Mouse (Mus musculus) olfactory bulb, adult 2 months (tissue): Measurements from ENCODE around the gene Adh7. TPM values are rescaled to one million over a fixed set of nuclear protein-coding genes. Genes with fewer than 3 reads are reported as not detected.

Experiments
- H3K27ac ChIP-seq: fragments of 200-500 bp; 2 replicates; pipeline ENCODE4 v1.5.1; 2012; ENCODE audit warnings: low read depth, low read length; ENCODE audit not compliant: insufficient read depth
- H3K4me1 ChIP-seq: fragments of 200-500 bp; 2 replicates; pipeline ENCODE4 v1.6.1; 2012; ENCODE audit warnings: low read length; ENCODE audit not compliant: control insufficient read depth, insufficient read depth
- H3K4me3 ChIP-seq: fragments of 200-500 bp; 2 replicates; pipeline ENCODE4 v1.5.1; 2012; ENCODE audit warnings: mild to moderate bottlenecking, low read depth, low read length, moderate library complexity; ENCODE audit not compliant: insufficient read depth
- CTCF ChIP-seq: fragments of 200-500 bp; IDR thresholded peaks from 2 replicates; pipeline ENCODE4 v1.5.1; 2012; ENCODE audit warnings: low read depth, mild to moderate bottlenecking, low read length, moderate library complexity; ENCODE audit not compliant: insufficient read depth
- POLR2A ChIP-seq: fragments of 200-500 bp; IDR thresholded peaks from 2 replicates; pipeline ENCODE4 v1.6.1; 2012; ENCODE audit warnings: mild to moderate bottlenecking, low read depth, low read length, moderate library complexity; ENCODE audit not compliant: insufficient read depth
- WGBS: fragments of 180-500 bp; shearing (Covaris S2); methylation state at CpG from one replicate; pipeline ENCODE4 v1.1.7; 2018; 5-methylcytosine and 5-hydroxymethylcytosine counted together
- polyA plus RNA-seq: library from polyadenylated mRNA; stranded (reverse); fragments of >200 nt; gene quantifications from 2 replicates; pipeline ENCODE4 v1.2.4, GENCODE M21; 2012; ENCODE audit warnings: low replicate concordance; ENCODE audit not compliant: missing spikeins, insufficient read depth, insufficient read length

Adh7 gene
- polyA plus RNA-seq, 1 experiment = not detected

DNA sequence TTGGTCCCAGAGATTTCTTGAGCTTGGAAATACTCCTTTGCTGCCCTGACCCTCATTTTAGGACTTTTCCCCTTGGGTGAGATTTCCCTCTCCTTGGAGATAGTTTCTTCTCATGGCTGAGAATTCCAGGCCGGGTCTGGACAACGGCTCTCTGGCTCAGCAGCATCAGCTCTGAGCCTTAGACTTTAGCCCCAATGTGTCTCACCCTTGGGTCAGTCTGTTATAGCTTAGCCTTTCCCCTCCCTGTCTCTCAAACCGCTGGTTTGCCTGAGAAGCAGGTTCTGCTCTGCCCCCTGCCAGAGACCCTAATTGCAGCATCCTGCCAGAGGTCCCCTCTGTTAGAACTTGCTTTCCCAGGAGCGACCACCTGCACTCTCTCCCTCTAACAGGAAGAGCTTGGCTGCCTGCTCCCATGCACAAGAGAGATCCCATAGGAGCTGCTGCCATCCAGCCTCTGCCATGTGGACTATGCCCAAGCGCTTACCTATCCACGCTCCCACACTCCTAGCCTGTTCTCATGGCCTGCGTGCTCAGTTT is 26.8 kb downstream of the Adh7 start:
- Histone ChIP-seq H3K4me1 (no peaks in the 10 kb centered on the region), H3K27ac (no peak overlapping the region), H3K4me3 (no peak overlapping the region)
- WGBS = 89% methylated on average over 7 of the region's 7 CpGs
- TF ChIP-seq CTCF = no peak
- no peak for TF ChIP-seq POLR2A

DNA sequence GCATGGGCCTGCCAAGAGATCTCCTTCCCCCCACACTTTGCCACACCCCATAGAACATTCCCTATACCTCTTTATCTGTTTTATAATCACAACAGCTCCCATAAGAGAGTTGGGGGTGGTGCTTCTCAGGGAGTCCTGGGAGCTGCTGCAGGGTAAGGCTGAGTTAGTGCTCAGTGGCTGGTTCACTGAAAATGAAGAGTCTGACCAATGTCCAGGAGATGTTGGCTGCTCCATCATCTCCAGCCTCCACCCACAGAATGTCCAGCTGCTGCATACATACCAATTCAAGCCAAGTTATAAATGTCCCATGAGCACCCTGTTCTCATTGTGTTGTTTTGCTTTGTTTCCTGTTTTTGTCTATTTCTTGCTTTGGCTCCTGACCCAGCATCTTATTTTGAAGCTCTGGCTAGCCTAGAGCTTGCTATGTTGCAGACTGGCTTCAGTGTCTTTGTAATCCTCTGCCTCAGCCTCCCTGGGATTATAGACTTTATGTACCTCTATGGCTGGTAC is 29.0 kb downstream of the Adh7 start:
- no peaks in the 10 kb centered on the region for H3K4me1 ChIP-seq
- TF ChIP-seq POLR2A (no peak), CTCF (no peak)
- no peak overlapping the region for H3K4me3 ChIP-seq
- no peak overlapping the region for H3K27ac ChIP-seq

DNA sequence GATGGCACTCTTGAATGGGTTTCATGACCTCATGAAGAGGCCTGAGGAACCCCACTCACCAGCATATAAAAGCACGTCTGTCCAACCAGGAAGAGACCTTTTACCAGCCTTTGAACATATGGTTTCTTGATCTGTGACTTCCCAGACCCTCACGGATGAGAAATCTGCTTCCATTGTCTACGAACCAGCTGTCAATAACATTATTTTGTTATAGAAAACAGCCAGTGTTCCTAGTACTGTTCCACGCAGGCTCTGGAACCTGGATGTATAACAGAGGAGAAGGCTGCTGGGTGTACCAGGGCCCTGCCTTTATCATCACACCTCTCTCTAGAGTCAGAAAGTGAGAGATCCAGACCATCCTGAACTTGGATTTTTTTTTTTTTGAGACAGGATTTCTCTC is 29.7 kb downstream of the Adh7 start:
- Histone ChIP-seq H3K4me3 (no peak overlapping the region), H3K27ac (no peak overlapping the region), H3K4me1 (no peaks in the 10 kb centered on the region)
- 95% methylated on average over 4 of the region's 4 CpGs for WGBS
- TF ChIP-seq CTCF (no peak), POLR2A (no peak)

DNA sequence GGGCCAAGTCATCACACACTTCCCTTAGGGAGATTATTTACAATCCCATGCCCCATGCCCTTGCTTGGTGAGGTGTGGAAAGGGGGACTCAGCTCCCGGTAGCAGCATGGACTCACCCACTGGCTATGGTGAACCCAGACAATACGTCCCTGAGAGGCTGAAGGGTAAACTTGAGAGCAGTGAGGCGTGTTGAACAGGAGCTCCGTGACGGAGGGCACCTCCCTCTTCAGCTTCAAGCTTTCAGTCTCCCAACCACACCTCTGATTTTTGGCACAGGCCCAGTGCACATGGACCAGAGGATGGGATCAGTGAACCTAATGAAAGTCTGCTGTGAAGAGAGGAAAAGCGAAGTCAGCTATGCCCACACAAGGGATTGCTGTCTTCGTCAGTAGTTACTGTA is 30.5 kb downstream of the Adh7 start:
- TF ChIP-seq CTCF (no peak), POLR2A (no peak)
- no peaks in the 10 kb centered on the region for H3K4me1 ChIP-seq
- H3K4me3 ChIP-seq = no peak overlapping the region
- WGBS = 74% methylated on average over 7 of the region's 7 CpGs
- no peak overlapping the region for H3K27ac ChIP-seq

DNA sequence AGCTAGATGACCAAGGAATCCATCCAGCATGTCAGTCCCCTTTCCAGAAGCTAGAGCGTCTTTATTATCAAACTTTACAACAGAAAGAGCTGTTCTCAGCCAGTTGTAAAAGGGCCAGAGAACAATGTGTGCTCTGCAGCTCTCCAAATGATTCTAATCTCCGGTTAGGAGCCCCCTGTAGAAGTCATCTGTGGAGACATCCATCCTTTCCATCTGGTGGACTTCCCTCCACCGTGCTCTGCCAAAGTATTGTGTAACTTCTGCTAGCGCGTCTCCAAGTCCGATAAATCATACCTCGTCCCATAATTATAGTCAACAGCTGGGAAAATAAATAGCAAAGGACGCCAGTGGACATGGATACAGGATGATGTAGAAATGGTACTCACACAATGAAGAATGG is 31.2 kb downstream of the Adh7 start:
- Histone ChIP-seq H3K4me3 (no peak overlapping the region), H3K4me1 (no peaks in the 10 kb centered on the region), H3K27ac (no peak overlapping the region)
- TF ChIP-seq CTCF (no peak), POLR2A (no peak)
- 91% methylated on average over 8 of the region's 8 CpGs for WGBS

DNA sequence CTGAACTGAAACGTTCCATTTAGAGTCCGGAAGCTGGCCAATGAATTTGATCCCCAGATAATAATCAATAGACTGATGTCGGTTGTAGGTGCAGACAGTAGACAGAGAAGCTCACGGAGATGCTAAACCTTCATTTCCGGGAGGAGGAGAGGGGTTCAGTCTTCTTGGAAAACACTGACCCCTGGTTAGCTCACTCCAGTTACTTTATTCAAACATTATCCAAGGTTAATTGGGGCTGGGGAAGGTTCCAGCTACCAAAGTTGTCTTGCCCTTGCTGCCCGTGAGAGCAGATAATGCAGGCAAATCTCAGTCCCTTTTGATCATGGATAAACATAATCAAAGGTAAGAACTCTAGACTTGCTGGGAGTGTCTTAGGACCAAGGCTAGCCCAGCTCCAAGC is 33.6 kb downstream of the Adh7 start:
- no peak overlapping the region for H3K27ac ChIP-seq
- WGBS = 83% methylated on average over 6 of the region's 6 CpGs
- no peak overlapping the region for H3K4me3 ChIP-seq
- TF ChIP-seq POLR2A (no peak), CTCF (no peak)
- H3K4me1 ChIP-seq = no peaks in the 10 kb centered on the region

DNA sequence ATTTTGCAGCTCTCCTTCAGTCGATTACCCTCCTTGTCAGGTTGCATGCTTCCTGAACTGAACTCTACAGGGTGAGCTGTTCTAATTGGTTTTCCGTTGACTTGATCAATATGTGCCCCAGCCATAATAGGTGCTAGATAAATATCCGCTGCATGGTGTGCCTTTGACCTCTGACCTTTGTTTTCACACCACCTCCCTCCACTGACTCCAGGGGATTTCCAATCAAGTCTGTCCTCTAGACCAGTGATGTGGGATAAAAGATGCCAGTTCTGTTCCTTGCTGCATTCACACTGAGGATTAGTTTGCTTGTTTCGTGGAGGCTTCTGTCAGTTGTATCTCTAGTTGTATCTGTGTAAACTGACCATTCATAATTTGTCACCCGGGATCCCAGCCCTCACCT is 36.6 kb downstream of the Adh7 start:
- no peak for TF ChIP-seq POLR2A
- TF ChIP-seq CTCF = no peak
- Histone ChIP-seq H3K4me3 (no peak overlapping the region), H3K27ac (no peak overlapping the region), H3K4me1 (no peaks in the 10 kb centered on the region)
- WGBS = 53% methylated on average over 5 of the region's 5 CpGs

DNA sequence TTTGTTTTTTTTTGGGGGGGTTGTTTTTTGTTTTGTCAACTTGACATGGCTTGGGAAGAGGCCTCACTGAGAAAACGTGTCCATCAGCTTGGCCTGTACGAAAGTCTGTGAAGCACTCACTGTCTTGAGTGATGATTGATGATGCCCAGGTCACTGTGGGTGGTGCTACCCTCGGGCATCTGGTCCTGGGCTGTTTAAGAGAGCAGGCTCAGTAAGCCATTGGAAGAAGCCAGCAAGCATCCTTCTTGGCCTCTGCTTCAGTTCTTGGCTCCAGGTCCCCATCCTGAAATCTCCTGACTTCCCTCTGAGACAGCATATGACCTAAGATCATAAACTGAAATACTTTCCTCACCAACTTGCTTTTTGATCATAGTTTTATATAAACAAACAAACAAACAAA is 37.8 kb downstream of the Adh7 start:
- H3K27ac ChIP-seq = no peak overlapping the region
- WGBS = 88% methylated on average over 3 of the region's 3 CpGs
- TF ChIP-seq CTCF (no peak), POLR2A (no peak)
- H3K4me1 ChIP-seq = no peaks in the 10 kb centered on the region
- no peak overlapping the region for H3K4me3 ChIP-seq

DNA sequence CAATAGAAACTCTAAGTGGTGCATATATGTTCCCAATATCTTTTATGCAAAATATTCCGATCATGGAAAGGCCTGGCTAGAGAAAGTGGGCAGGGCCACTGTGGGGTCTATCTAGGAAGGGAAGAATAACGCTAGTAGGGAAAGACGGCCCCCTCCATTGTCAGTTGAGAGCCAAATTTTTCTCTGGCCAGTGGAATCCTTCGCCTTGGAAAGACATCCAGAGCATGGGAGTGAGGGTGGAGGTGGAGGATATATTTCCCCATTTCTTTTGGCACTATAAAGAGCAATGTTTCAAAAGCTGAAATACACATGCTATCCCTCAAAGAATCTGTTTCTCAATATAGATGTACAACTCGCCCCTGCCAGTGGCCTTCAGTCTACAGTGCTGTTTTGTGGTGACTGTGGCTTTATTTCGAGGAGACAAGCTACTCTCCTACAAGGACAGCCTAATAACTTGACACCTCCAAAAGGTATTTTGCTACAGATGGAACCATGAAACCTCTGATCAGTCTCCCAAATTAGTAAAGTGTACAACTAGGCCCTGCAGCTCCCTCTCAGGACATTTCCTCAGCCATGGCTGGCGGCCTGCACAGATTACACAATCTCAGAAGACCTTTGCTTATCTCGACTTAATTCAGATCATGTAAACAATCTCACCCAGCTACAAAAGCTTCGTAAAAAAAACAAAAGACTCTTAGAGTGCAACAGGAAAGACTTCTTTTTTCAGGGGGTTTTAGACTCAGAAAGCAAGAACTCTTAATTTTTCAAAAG is 38.4 kb downstream of the Adh7 start:
- TF ChIP-seq CTCF = no peak
- TF ChIP-seq POLR2A = no peak
- no peaks in the 10 kb centered on the region for H3K4me1 ChIP-seq
- no peak overlapping the region for H3K4me3 ChIP-seq
- H3K27ac ChIP-seq = no peak overlapping the region
- WGBS = 83% methylated on average over 9 of the region's 9 CpGs
